In the genomic region with DNA sequence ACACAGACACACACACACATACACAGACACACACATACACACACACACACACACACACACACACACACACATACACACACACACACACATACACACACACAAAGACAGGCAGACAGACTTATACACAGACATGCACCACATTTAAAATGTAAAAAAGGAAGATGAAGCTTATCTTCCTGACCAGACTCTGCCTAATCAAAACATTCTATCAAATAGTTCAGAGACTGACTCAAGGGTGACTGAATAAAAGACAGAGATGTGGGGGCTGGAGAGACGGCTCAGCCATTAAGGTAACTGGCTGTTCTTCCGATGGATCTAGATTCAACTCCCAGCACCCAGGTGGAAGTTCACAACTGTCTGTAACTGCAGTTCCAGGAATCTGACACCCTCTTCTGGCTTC, we compare ENCODE assay signal across 12 mouse cellular contexts.
"Had no signal": no experiment of that assay in that cellular context is flagged by ENCODE, and none has a peak within 500 bp of the region (broad histone marks: within the 10 kb centered on the region; RNA-seq: fewer than 3 reads in every experiment).

No protein-coding gene starts in this region.

- H3K4me1 ChIP-seq: limb, embryonic 10.5 days; neural tube, embryonic 13.5 days had no signal

- H3K27me3 ChIP-seq: neural tube, embryonic 13.5 days had no signal

- H3K4me3 ChIP-seq: left cerebral cortex, adult 2 months; limb, embryonic 10.5 days; neural tube, embryonic 13.5 days had no signal

- H3K27ac ChIP-seq: left cerebral cortex, adult 2 months; limb, embryonic 10.5 days; neural tube, embryonic 13.5 days; stomach, postnatal 0 days had no signal

- H3K4me2 ChIP-seq: midbrain, embryonic 11.5 days; neural tube, embryonic 13.5 days had no signal

- DNase-seq: kidney, adult 8-10 months; kidney, postnatal 25 days; lung, adult 18-20 months; thymus, postnatal 4 days had no signal

- ATAC-seq: inflammation-experienced regulatory T-cells, adult 6 months; intestine, postnatal 0 days; midbrain, embryonic 16.5 days had no signal

- H3K9ac ChIP-seq: neural tube, embryonic 13.5 days had no signal

- H3K9me3 ChIP-seq: limb, embryonic 10.5 days; neural tube, embryonic 13.5 days had no signal
